Mouse (Mus musculus): ENCODE results near the gene Psg26.
"Not testable (repeated sequence)": the region's sequence is repeated elsewhere in the genome, so short reads cannot be mapped to it uniquely, and the experiment has no call there.

Psg26 gene

DNA sequence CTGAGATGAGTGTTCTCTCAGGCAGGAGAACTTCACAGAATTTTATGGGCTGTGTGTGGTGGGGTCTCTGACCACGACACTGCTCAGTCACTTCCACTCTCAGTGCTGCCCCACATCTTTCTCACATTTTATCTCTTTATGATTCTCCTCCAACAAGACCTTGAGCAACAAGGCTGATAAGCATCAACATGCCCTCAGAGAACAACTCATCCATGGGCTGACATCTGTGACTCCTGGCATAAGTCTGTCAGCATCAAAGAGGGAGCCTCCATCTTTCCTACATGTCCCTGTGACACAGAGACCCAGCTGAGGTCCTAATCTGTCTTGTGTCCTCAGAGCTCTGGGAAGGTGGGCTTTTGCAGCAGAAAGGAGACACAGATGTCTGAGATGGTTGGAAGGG is at the start of gene Psg26:
TSS of gene Psg26 (minus strand) at position 101 of the 400 bp plus-strand sequence.
- DNase-seq (ENCODE audit: low spot score in 2 of 2), result no peak

DNA sequence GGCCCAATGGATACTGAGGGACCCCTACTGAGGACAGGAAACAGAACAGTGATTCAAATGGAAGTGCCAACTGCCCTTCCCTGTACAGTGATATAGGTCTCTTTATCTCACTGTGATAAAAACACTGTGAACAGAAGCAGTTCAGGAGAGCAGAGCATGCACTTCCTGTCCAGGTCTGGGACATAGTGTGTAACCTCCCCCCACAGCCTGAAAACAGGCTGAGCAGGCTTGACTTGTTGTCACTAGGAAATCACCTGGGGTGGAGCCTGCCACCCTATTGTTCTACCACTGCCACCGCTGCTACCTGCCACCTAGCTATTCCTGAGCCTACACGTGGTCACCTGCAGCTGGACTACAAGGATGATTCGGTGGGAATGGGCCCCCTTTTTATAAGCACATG is 49.4 kb upstream of the Psg26 start:
- no peak for DNase-seq (ENCODE audit: low spot score in 2 of 2)

- DNase-seq (ENCODE audit: low spot score in 2 of 2), result no peak
These were observed 48.2 kb upstream of the Psg26 start, which contains the start of gene Psg25 for GRCm38 (mm10) chr7:18532169-18532568. Gene Psg25 (minus strand): TSS chr7:18532269.

- no peak for DNase-seq (ENCODE audit: low spot score in 2 of 2)
These were observed 40.7 kb upstream of the Psg26 start for GRCm38 (mm10) chr7:18524668-18525067.

DNA sequence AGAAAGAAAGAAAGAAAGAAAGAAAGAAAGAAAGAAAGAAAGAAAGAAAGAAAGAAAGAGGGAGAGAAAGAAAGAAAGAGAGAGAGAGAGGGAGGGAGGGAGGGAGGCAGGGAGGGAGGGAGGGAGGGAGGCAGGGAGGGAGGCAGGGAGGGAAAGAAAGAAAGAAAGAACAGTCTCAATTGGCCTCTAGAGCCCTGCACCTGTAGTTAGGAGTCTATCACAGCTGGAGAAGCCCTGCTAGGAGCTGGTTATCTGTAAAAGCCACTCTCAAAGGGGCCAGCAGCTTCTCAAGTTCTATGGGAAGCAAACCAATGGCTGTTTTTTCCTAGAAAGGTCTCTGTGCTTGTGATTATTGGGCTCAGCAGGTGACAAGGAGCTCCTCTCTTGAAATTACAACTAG is 28.9 kb upstream of the Psg26 start:
- not testable (repeated sequence) for DNase-seq (ENCODE audit: low spot score in 2 of 2)

- not testable (repeated sequence) for DNase-seq (ENCODE audit: low spot score in 2 of 2)
These were observed 28.4 kb upstream of the Psg26 start for GRCm38 (mm10) chr7:18512417-18512816.

GRCm38 (mm10) chr7:18511479-18511878 is 27.5 kb upstream of the Psg26 start:
- DNase-seq (ENCODE audit: low spot score in 2 of 2), result no peak

DNA sequence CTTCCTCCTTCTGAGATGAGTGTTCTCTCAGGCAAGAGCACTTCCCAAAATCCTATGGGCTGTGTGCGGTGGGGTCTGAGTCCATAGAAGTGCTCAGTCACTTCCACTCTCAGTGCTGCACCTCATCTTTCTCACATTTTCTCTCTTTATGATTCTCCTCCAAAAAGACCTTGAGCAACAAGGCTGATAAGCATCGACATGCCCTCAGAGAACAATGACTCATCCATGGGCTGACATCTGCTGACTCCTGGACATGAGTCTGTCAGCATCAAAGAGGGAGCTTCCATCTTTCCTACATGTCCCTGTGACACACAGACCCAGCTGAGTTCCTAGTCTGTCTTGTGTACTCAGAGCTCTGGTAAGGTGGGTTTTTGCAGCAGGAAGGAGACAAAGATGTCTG is 52.0 kb downstream of the Psg26 start, which contains the start of gene Psg28:
TSS of gene Psg28 (minus strand) at position 101 of the 400 bp plus-strand sequence.
- not testable (repeated sequence) for DNase-seq (ENCODE audit: low spot score in 2 of 2)
